Mouse (Mus musculus) heart, embryonic 10.5 days (tissue): Measurements from ENCODE around the gene Astn2. TPM values are rescaled to one million over a fixed set of nuclear protein-coding genes. Genes with fewer than 3 reads are reported as not detected.

Experiments used
- DNase-seq: peaks from one replicate; pipeline ENCODE4 v3.0.0-alpha.2; 2017; ENCODE audit warnings: low spot score
- H3K27ac ChIP-seq: fragments of 300-500 bp; sonication (generic); 2 replicates; pipeline ENCODE4 v1.5.1; 2016; ENCODE audit warnings: mild to moderate bottlenecking
- H3K27me3 ChIP-seq: fragments of 300-500 bp; sonication (generic); 2 replicates; pipeline ENCODE4 v1.6.1; 2016; ENCODE audit warnings: mild to moderate bottlenecking; ENCODE audit not compliant: poor library complexity, insufficient read depth, severe bottlenecking
- H3K36me3 ChIP-seq: fragments of 300-500 bp; sonication (generic); 2 replicates; pipeline ENCODE4 v1.6.1; 2016; ENCODE audit warnings: mild to moderate bottlenecking, moderate library complexity
- H3K4me1 ChIP-seq: fragments of 300-500 bp; sonication (generic); 2 replicates; pipeline ENCODE4 v1.6.1; 2016; ENCODE audit warnings: mild to moderate bottlenecking
- H3K4me3 ChIP-seq: fragments of 300-500 bp; sonication (generic); 2 replicates; pipeline ENCODE4 v1.5.1; 2016; ENCODE audit warnings: mild to moderate bottlenecking, moderate library complexity
- H3K9me3 ChIP-seq: fragments of 300-500 bp; sonication (generic); 2 replicates; pipeline ENCODE4 v1.6.1; 2016; ENCODE audit warnings: mild to moderate bottlenecking, moderate library complexity
- WGBS: fragments of 180-500 bp; shearing (Covaris S2); methylation state at CpG from one replicate; pipeline ENCODE4 v1.1.7; 2016; 5-methylcytosine and 5-hydroxymethylcytosine counted together
- polyA plus RNA-seq: library from polyadenylated mRNA; unstranded; fragments of >200 nt; fragmentation: Nextera tagmentation; extraction: Ambion mirVana; gene quantifications from 2 replicates; pipeline ENCODE4 v1.2.1, GENCODE M21; 2016

Gene Astn2
- polyA plus RNA-seq, result 0.05 and 0.18 TPM in 2 replicates

GRCm38 (mm10) chr4:66404201-66404711, at the start of gene Astn2:
Gene Astn2 (minus strand): TSS chr4:66404611.
- Histone ChIP-seq H3K9me3 (no peaks in the 10 kb centered on the region), H3K4me1 (peaks cover 15% of the 10 kb centered on the region), H3K4me3 (peak within 1 kb of the TSS; percentile 82), H3K27me3 (peaks cover 58% of the 10 kb centered on the region), H3K36me3 (no peaks in the 10 kb centered on the region), H3K27ac (peak within 1 kb of the TSS; percentile 59)
- no peak for DNase-seq
- 2% methylated on average over 48 of the region's 56 CpGs for WGBS

GRCm38 (mm10) chr4:66450115-66450514, 45.7 kb upstream of the Astn2 start:
- H3K4me1 ChIP-seq, result no peaks in the 10 kb centered on the region
- H3K4me3 ChIP-seq, result no peak overlapping the region
- H3K9me3 ChIP-seq, result no peaks in the 10 kb centered on the region
- no peak overlapping the region for H3K27ac ChIP-seq
- WGBS, result 25% methylated on average over 3 of the region's 3 CpGs
- DNase-seq, result peak; percentile 81
- H3K27me3 ChIP-seq, result no peaks in the 10 kb centered on the region
- H3K36me3 ChIP-seq, result no peaks in the 10 kb centered on the region

- Histone ChIP-seq H3K36me3 (no peaks in the 10 kb centered on the region), H3K4me1 (no peaks in the 10 kb centered on the region), H3K9me3 (no peaks in the 10 kb centered on the region), H3K27ac (no peak overlapping the region), H3K4me3 (no peak overlapping the region), H3K27me3 (no peaks in the 10 kb centered on the region)
- WGBS, result 60% methylated on average over 1 of the region's 1 CpGs
- no peak for DNase-seq
These were observed 26.8 kb upstream of the Astn2 start for GRCm38 (mm10) chr4:66431256-66431655.

- H3K4me1 ChIP-seq, result no peaks in the 10 kb centered on the region
- DNase-seq, result no peak
- H3K36me3 ChIP-seq, result no peaks in the 10 kb centered on the region
- H3K9me3 ChIP-seq, result no peaks in the 10 kb centered on the region
- H3K4me3 ChIP-seq, result no peak overlapping the region
- H3K27me3 ChIP-seq, result no peaks in the 10 kb centered on the region
- H3K27ac ChIP-seq, result no peak overlapping the region
- WGBS, result 81% methylated on average over 4 of the region's 4 CpGs
These were observed 21.4 kb upstream of the Astn2 start for GRCm38 (mm10) chr4:66425804-66426203.

GRCm38 (mm10) chr4:66414778-66415177, 10.4 kb upstream of the Astn2 start:
- Histone ChIP-seq H3K27me3 (no peaks in the 10 kb centered on the region), H3K9me3 (no peaks in the 10 kb centered on the region), H3K4me1 (no peaks in the 10 kb centered on the region), H3K36me3 (no peaks in the 10 kb centered on the region), H3K4me3 (no peak overlapping the region), H3K27ac (no peak overlapping the region)
- WGBS, result 66% methylated on average over 8 of the region's 8 CpGs
- DNase-seq, result no peak

GRCm38 (mm10) chr4:66405086-66405485, 675 bp upstream of the Astn2 start:
- WGBS, result 15% methylated on average over 1 of the region's 1 CpGs
- no peaks in the 10 kb centered on the region for H3K36me3 ChIP-seq
- peaks cover 58% of the 10 kb centered on the region for H3K27me3 ChIP-seq
- no peak overlapping the region for H3K27ac ChIP-seq
- H3K4me1 ChIP-seq, result peaks cover 15% of the 10 kb centered on the region
- H3K9me3 ChIP-seq, result no peaks in the 10 kb centered on the region
- no peak for DNase-seq
- no peak overlapping the region for H3K4me3 ChIP-seq

GRCm38 (mm10) chr4:66403708-66404200, 657 bp downstream of the Astn2 start:
- Histone ChIP-seq H3K27ac (peak overlapping the region; percentile 59), H3K27me3 (peaks cover 58% of the 10 kb centered on the region), H3K4me3 (peak overlapping the region; percentile 82), H3K36me3 (no peaks in the 10 kb centered on the region), H3K4me1 (peaks cover 15% of the 10 kb centered on the region), H3K9me3 (no peaks in the 10 kb centered on the region)
- under 1% methylated on average over 51 of the region's 51 CpGs for WGBS
- DNase-seq, result peak; percentile 77

- DNase-seq, result no peak
- Histone ChIP-seq H3K4me1 (peaks cover 15% of the 10 kb centered on the region), H3K27me3 (peaks cover 58% of the 10 kb centered on the region), H3K36me3 (no peaks in the 10 kb centered on the region), H3K27ac (no peak overlapping the region), H3K4me3 (peak overlapping the region; percentile 82), H3K9me3 (no peaks in the 10 kb centered on the region)
- under 1% methylated on average over 22 of the region's 22 CpGs for WGBS
These were observed 1.2 kb downstream of the Astn2 start for GRCm38 (mm10) chr4:66403116-66403707.

- 0% methylated on average over 24 of the region's 24 CpGs for WGBS
- H3K9me3 ChIP-seq, result no peaks in the 10 kb centered on the region
- no peaks in the 10 kb centered on the region for H3K36me3 ChIP-seq
- H3K4me1 ChIP-seq, result peaks cover 15% of the 10 kb centered on the region
- no peak overlapping the region for H3K27ac ChIP-seq
- H3K27me3 ChIP-seq, result peaks cover 58% of the 10 kb centered on the region
- DNase-seq, result peak; percentile 77
- H3K4me3 ChIP-seq, result peak overlapping the region; percentile 82
These were observed 1.8 kb downstream of the Astn2 start for GRCm38 (mm10) chr4:66402611-66403010.

GRCm38 (mm10) chr4:66401186-66401681, 3.2 kb downstream of the Astn2 start:
- H3K4me3 ChIP-seq, result no peak overlapping the region
- H3K27me3 ChIP-seq, result peaks cover 52% of the 10 kb centered on the region
- no peak overlapping the region for H3K27ac ChIP-seq
- WGBS, result 17% methylated on average over 8 of the region's 8 CpGs
- H3K36me3 ChIP-seq, result no peaks in the 10 kb centered on the region
- DNase-seq, result no peak
- H3K4me1 ChIP-seq, result peaks cover 15% of the 10 kb centered on the region
- no peaks in the 10 kb centered on the region for H3K9me3 ChIP-seq

- Histone ChIP-seq H3K27ac (no peak overlapping the region), H3K9me3 (no peaks in the 10 kb centered on the region), H3K4me3 (no peak overlapping the region), H3K4me1 (peaks cover 15% of the 10 kb centered on the region), H3K27me3 (peaks cover 37% of the 10 kb centered on the region), H3K36me3 (no peaks in the 10 kb centered on the region)
- no peak for DNase-seq
- 55% methylated on average over 4 of the region's 4 CpGs for WGBS
These were observed 5.3 kb downstream of the Astn2 start for GRCm38 (mm10) chr4:66399066-66399465.

GRCm38 (mm10) chr4:66397216-66397615, 7.2 kb downstream of the Astn2 start:
- no peak for DNase-seq
- no peak overlapping the region for H3K27ac ChIP-seq

GRCm38 (mm10) chr4:66393294-66393693, 11.1 kb downstream of the Astn2 start:
- Histone ChIP-seq H3K9me3 (no peaks in the 10 kb centered on the region), H3K4me1 (no peaks in the 10 kb centered on the region), H3K36me3 (no peaks in the 10 kb centered on the region), H3K4me3 (no peak overlapping the region), H3K27ac (no peak overlapping the region), H3K27me3 (no peaks in the 10 kb centered on the region)
- WGBS, result 65% methylated on average over 4 of the region's 4 CpGs
- no peak for DNase-seq

More at GRCm38 (mm10) chr4:66397216-66397615, 7.2 kb downstream of the Astn2 start:
- no peak overlapping the region for H3K4me3 ChIP-seq
- H3K9me3 ChIP-seq, result no peaks in the 10 kb centered on the region
- no peaks in the 10 kb centered on the region for H3K36me3 ChIP-seq
- peaks cover 18% of the 10 kb centered on the region for H3K27me3 ChIP-seq
- no peaks in the 10 kb centered on the region for H3K4me1 ChIP-seq
